Mouse (Mus musculus) MEL-GATA-1-ER (cell line): ENCODE results near the gene Aox1.

ENCODE experiments used
- DNase-seq: peaks from one replicate; pipeline ENCODE4 v3.0.0-alpha.2; 2012; ENCODE audit warnings: low read depth; ENCODE audit errors: extremely low read depth

The Aox1 gene

GRCm38 (mm10) chr1:58107066-58107465 lies 77.3 kb downstream of the Aox1 start:
- no peak for DNase-seq

GRCm38 (mm10) chr1:58110241-58110640 lies 80.5 kb downstream of the Aox1 start:
- no peak for DNase-seq

- no peak for DNase-seq
Observed at GRCm38 (mm10) chr1:58111315-58111714, 81.6 kb downstream of the Aox1 start.

- DNase-seq, result peak; percentile 2
Observed at GRCm38 (mm10) chr1:58112880-58113279, 83.1 kb downstream of the Aox1 start, which contains the start of gene Aox3. Gene Aox3, plus strand, starts transcription at chr1:58113130.

- no peak for DNase-seq
Observed at GRCm38 (mm10) chr1:58113441-58113840, 83.7 kb downstream of the Aox1 start.

GRCm38 (mm10) chr1:58114021-58114560 lies 84.4 kb downstream of the Aox1 start:
- DNase-seq, result no peak

GRCm38 (mm10) chr1:58114666-58115375 lies 85.1 kb downstream of the Aox1 start:
- no peak for DNase-seq

- no peak for DNase-seq
Observed at GRCm38 (mm10) chr1:58118231-58118630, 88.5 kb downstream of the Aox1 start.

GRCm38 (mm10) chr1:58124901-58125300 lies 95.2 kb downstream of the Aox1 start:
- DNase-seq, result no peak

GRCm38 (mm10) chr1:58137891-58138290 lies 108.2 kb downstream of the Aox1 start:
- DNase-seq, result no peak

GRCm38 (mm10) chr1:58138986-58139385 lies 109.3 kb downstream of the Aox1 start:
- no peak for DNase-seq

- DNase-seq, result no peak
Observed at GRCm38 (mm10) chr1:58140607-58141006, 110.9 kb downstream of the Aox1 start.

- DNase-seq, result no peak
Observed at GRCm38 (mm10) chr1:58144384-58145069, 114.8 kb downstream of the Aox1 start.

- no peak for DNase-seq
Observed at GRCm38 (mm10) chr1:58146026-58146425, 116.3 kb downstream of the Aox1 start.

GRCm38 (mm10) chr1:58147776-58148175 lies 118.0 kb downstream of the Aox1 start:
- no peak for DNase-seq

- DNase-seq, result no peak
Observed at GRCm38 (mm10) chr1:58152247-58152646, 122.5 kb downstream of the Aox1 start.
